Mouse (Mus musculus) ES-CJ7 (cell line): ENCODE results near the gene Rbp7.
"Not testable (repeated sequence)": the region's sequence is repeated elsewhere in the genome, so short reads cannot be mapped to it uniquely, and the experiment has no call there.

ENCODE experiments used
- DNase-seq: peaks from one replicate; pipeline ENCODE4 v3.0.0; 2011; ENCODE audit warnings: low read depth, low spot score

Rbp7 gene

GRCm38 (mm10) chr4:149454879-149455278, at the start of gene Rbp7:
Gene Rbp7 (minus strand): TSS chr4:149454978.
- DNase-seq: no peak

- no peak for DNase-seq
These were observed 49.6 kb upstream of the Rbp7 start for GRCm38 (mm10) chr4:149504363-149504762.

- DNase-seq: no peak
These were observed 45.0 kb upstream of the Rbp7 start for GRCm38 (mm10) chr4:149499790-149500189.

- no peak for DNase-seq
These were observed 44.1 kb upstream of the Rbp7 start for GRCm38 (mm10) chr4:149498901-149499300.

- DNase-seq: no peak
These were observed 41.8 kb upstream of the Rbp7 start for GRCm38 (mm10) chr4:149496612-149497011.

- DNase-seq: peak; percentile 65
These were observed 36.4 kb upstream of the Rbp7 start for GRCm38 (mm10) chr4:149491151-149491550.

GRCm38 (mm10) chr4:149489415-149490240, 34.9 kb upstream of the Rbp7 start:
- no peak for DNase-seq

GRCm38 (mm10) chr4:149487729-149488128, 33.0 kb upstream of the Rbp7 start:
- DNase-seq: no peak

- peak; percentile 36 for DNase-seq
These were observed 31.0 kb upstream of the Rbp7 start for GRCm38 (mm10) chr4:149485825-149486206.

GRCm38 (mm10) chr4:149485053-149485824, 30.5 kb upstream of the Rbp7 start, which contains the start of the genes Nmnat1 and Lzic:
Gene Nmnat1 (minus strand): TSS chr4:149485202.
Gene Lzic (plus strand): TSS chr4:149485229.
- peak; percentile 96 for DNase-seq

GRCm38 (mm10) chr4:149484566-149484965, 29.8 kb upstream of the Rbp7 start:
- DNase-seq: no peak

GRCm38 (mm10) chr4:149477078-149477477, 22.3 kb upstream of the Rbp7 start, which contains the start of gene Tmem274:
Gene Tmem274 (plus strand): TSS chr4:149477378.
- no peak for DNase-seq

GRCm38 (mm10) chr4:149475096-149475495, 20.3 kb upstream of the Rbp7 start:
- DNase-seq: no peak

- no peak for DNase-seq
These were observed 14.8 kb upstream of the Rbp7 start for GRCm38 (mm10) chr4:149469557-149469956.

GRCm38 (mm10) chr4:149463435-149463950, 8.7 kb upstream of the Rbp7 start:
- DNase-seq: peak; percentile 47

- no peak for DNase-seq
These were observed 7.7 kb upstream of the Rbp7 start for GRCm38 (mm10) chr4:149462305-149462971.

- DNase-seq: no peak
These were observed 7.0 kb upstream of the Rbp7 start for GRCm38 (mm10) chr4:149461579-149462304.

GRCm38 (mm10) chr4:149460475-149460874, 5.7 kb upstream of the Rbp7 start:
- not testable (repeated sequence) for DNase-seq

GRCm38 (mm10) chr4:149459425-149459824, 4.6 kb upstream of the Rbp7 start:
- DNase-seq: no peak

GRCm38 (mm10) chr4:149458526-149458925, 3.7 kb upstream of the Rbp7 start:
- no peak for DNase-seq

GRCm38 (mm10) chr4:149457831-149458430, 3.2 kb upstream of the Rbp7 start:
- DNase-seq: no peak
